Mouse (Mus musculus) liver, embryonic 12.5 days (tissue): Measurements from ENCODE around the gene Tmem164. TPM values are rescaled to one million over a fixed set of nuclear protein-coding genes. Genes with fewer than 3 reads are reported as not detected.
A peak's percentile ranks its signal among the peaks of the same experiment; 100 is the strongest.

Experiments
- microRNA counts: library from miRNA; unstranded; fragments of <30 nt; microRNA quantifications from one replicate; lab custom pipeline; 2017
- microRNA-seq: library from miRNA; unstranded; fragments of <30 nt; microRNA quantifications from one replicate; pipeline ENCODE4, GENCODE M21; 2017
- polyA plus RNA-seq: library from polyadenylated mRNA; unstranded; fragments of >200 nt; fragmentation: Nextera tagmentation; extraction: Ambion mirVana; gene quantifications from 2 replicates; pipeline ENCODE4 v1.2.1, GENCODE M21; 2016

Gene Tmem164
- polyA plus RNA-seq, 1 experiment from 2014 or later = 41.8 TPM

MicroRNAs within 50 kb of the gene (microRNA counts, 519-probe panel; counts per million panel counts)
- 5,384 counts per million, percentile 88 among the panel's probes with 10 or more counts for microRNA mmu-miR-652 (lab: Ali Mortazavi, UCI)

Small RNAs within 50 kb of the gene (microRNA-seq; reads per million reads assigned to microRNA genes)
- 13,972 reads per million, percentile 95 among the genes with 10 or more reads in this experiment for gene Mir652
